Mouse (Mus musculus) thymus, adult 2 months (tissue): ENCODE data around the gene Bckdhb. TPM values are rescaled to one million over a fixed set of nuclear protein-coding genes. Genes with fewer than 3 reads are reported as not detected.
"Not testable (repeated sequence)": the region's sequence is repeated elsewhere in the genome, so short reads cannot be mapped to it uniquely, and the experiment has no call there.

ENCODE experiments used
- DNase-seq: peaks from one replicate; pipeline ENCODE4 v3.0.0; 2021
- H3K27ac ChIP-seq: fragments of 200-500 bp; 2 replicates; pipeline ENCODE4 v1.5.1; 2012; ENCODE audit warnings: low read length, control low read depth; ENCODE audit not compliant: control insufficient read depth, insufficient read depth
- H3K27me3 ChIP-seq: fragments of 200-500 bp; 2 replicates; pipeline ENCODE4 v1.6.1; 2012; ENCODE audit warnings: mild to moderate bottlenecking, low read length, moderate library complexity, mixed read lengths; ENCODE audit not compliant: control insufficient read depth, insufficient read depth
- H3K36me3 ChIP-seq: fragments of 200-500 bp; 2 replicates; pipeline ENCODE4 v1.6.1; 2012; ENCODE audit warnings: mild to moderate bottlenecking, low read length, moderate library complexity; ENCODE audit not compliant: control insufficient read depth, insufficient read depth
- H3K4me1 ChIP-seq: fragments of 200-500 bp; replicated peaks from 2 replicates; pipeline ENCODE4 v1.6.1; 2012; ENCODE audit warnings: low read length; ENCODE audit not compliant: control insufficient read depth, insufficient read depth
- H3K4me3 ChIP-seq: fragments of 200-500 bp; 2 replicates; pipeline ENCODE4 v1.5.1; 2012; ENCODE audit warnings: mild to moderate bottlenecking, low read length, control low read depth, moderate library complexity; ENCODE audit not compliant: control insufficient read depth, insufficient read depth
- CTCF ChIP-seq: fragments of 200-500 bp; IDR thresholded peaks from 2 replicates; pipeline ENCODE4 v1.5.1; 2012; ENCODE audit warnings: mild to moderate bottlenecking, control low read depth, low read length, moderate library complexity, borderline replicate concordance; ENCODE audit not compliant: control insufficient read depth, poor library complexity, insufficient read depth; ENCODE audit errors: extremely low read depth
- POLR2A ChIP-seq: fragments of 200-500 bp; IDR thresholded peaks from 2 replicates; pipeline ENCODE4 v1.6.1; 2012; ENCODE audit warnings: mild to moderate bottlenecking, low read length, control low read depth, moderate library complexity; ENCODE audit not compliant: control insufficient read depth, poor library complexity, insufficient read depth; ENCODE audit errors: extremely low read depth
- whole genome bisulfite sequencing: fragments of 180-500 bp; shearing (Covaris S2); methylation state at CpG from one replicate; pipeline ENCODE4 v1.1.7; 2018; 5-methylcytosine and 5-hydroxymethylcytosine counted together
- polyA plus RNA-seq: library from polyadenylated mRNA; depleted of rRNA; stranded (reverse); fragments of >200 nt; gene quantifications from 2 replicates; pipeline ENCODE4 v1.2.3, GENCODE M21; 2012

The Bckdhb gene
- polyA plus RNA-seq, 1 experiment: 15.0 TPM

- 84% methylated on average over 1 of the region's 1 CpGs for WGBS
- Histone ChIP-seq H3K4me3 (no peak overlapping the region), H3K4me1 (no peaks in the 10 kb centered on the region), H3K36me3 (no peaks in the 10 kb centered on the region), H3K27me3 (no peaks in the 10 kb centered on the region), H3K27ac (no peak overlapping the region)
- TF ChIP-seq POLR2A (no peak), CTCF (no peak)
- DNase-seq: no peak
Measured at GRCm38 (mm10) chr9:84049142-84049541, 124.2 kb downstream of the Bckdhb start.

- Histone ChIP-seq H3K4me1 (no peaks in the 10 kb centered on the region), H3K36me3 (no peaks in the 10 kb centered on the region), H3K27ac (no peak overlapping the region), H3K27me3 (no peaks in the 10 kb centered on the region), H3K4me3 (no peak overlapping the region)
- WGBS: 93% methylated on average over 18 of the region's 18 CpGs
- DNase-seq: no peak
- no peak for TF ChIP-seq POLR2A
- TF ChIP-seq CTCF: no peak
Measured at GRCm38 (mm10) chr9:84050867-84051635, 126.1 kb downstream of the Bckdhb start.

GRCm38 (mm10) chr9:84055125-84055807, 130.3 kb downstream of the Bckdhb start:
- TF ChIP-seq POLR2A (no peak), CTCF (no peak)
- Histone ChIP-seq H3K27ac (no peak overlapping the region), H3K4me1 (no peaks in the 10 kb centered on the region), H3K27me3 (no peaks in the 10 kb centered on the region), H3K36me3 (no peaks in the 10 kb centered on the region), H3K4me3 (no peak overlapping the region)
- 95% methylated on average over 7 of the region's 7 CpGs for WGBS
- DNase-seq: no peak

- not testable (repeated sequence) for H3K27me3 ChIP-seq, H3K27ac ChIP-seq, H3K36me3 ChIP-seq, H3K4me1 ChIP-seq, DNase-seq, H3K4me3 ChIP-seq
- 91% methylated on average over 4 of the region's 4 CpGs for WGBS
Measured at GRCm38 (mm10) chr9:84060781-84061180, 135.8 kb downstream of the Bckdhb start.

- no peak overlapping the region for H3K4me3 ChIP-seq
- no peaks in the 10 kb centered on the region for H3K36me3 ChIP-seq
- TF ChIP-seq POLR2A (no peak), CTCF (no peak)
- H3K4me1 ChIP-seq: no peaks in the 10 kb centered on the region
- no peak for DNase-seq
- H3K27ac ChIP-seq: no peak overlapping the region
- H3K27me3 ChIP-seq: no peaks in the 10 kb centered on the region
- 96% methylated on average over 3 of the region's 3 CpGs for WGBS
Measured at GRCm38 (mm10) chr9:84063617-84064016, 138.7 kb downstream of the Bckdhb start.

- no peaks in the 10 kb centered on the region for H3K36me3 ChIP-seq
- no peaks in the 10 kb centered on the region for H3K4me1 ChIP-seq
- H3K27me3 ChIP-seq: no peaks in the 10 kb centered on the region
- no peak overlapping the region for H3K4me3 ChIP-seq
- WGBS: 94% methylated on average over 4 of the region's 4 CpGs
- TF ChIP-seq POLR2A: no peak
- TF ChIP-seq CTCF: no peak
- H3K27ac ChIP-seq: no peak overlapping the region
- no peak for DNase-seq
Measured at GRCm38 (mm10) chr9:84064113-84064512, 139.2 kb downstream of the Bckdhb start.

- no peak for TF ChIP-seq CTCF
- TF ChIP-seq POLR2A: no peak
- no peak for DNase-seq
- H3K36me3 ChIP-seq: no peaks in the 10 kb centered on the region
- no peaks in the 10 kb centered on the region for H3K27me3 ChIP-seq
- 94% methylated on average over 6 of the region's 6 CpGs for WGBS
- H3K27ac ChIP-seq: no peak overlapping the region
- H3K4me3 ChIP-seq: no peak overlapping the region
- H3K4me1 ChIP-seq: no peaks in the 10 kb centered on the region
Measured at GRCm38 (mm10) chr9:84070247-84070646, 145.3 kb downstream of the Bckdhb start.
